Mouse (Mus musculus): Measurements from ENCODE around the gene Gstm7.

GRCm38 (mm10) chr3:107939403-107939802 lies 7.8 kb upstream of the Gstm7 start:
- TF ChIP-seq POLR2A (IDR thresholded peaks at IDR 0.05; ENCODE audit: borderline replicate concordance, control insufficient read depth, low read depth, low read length) (no peak), CTCF (IDR thresholded peaks at IDR 0.05; ENCODE audit: control insufficient read depth, insufficient read depth, low read length) (peak; percentile 87)
